Mouse (Mus musculus) stomach, postnatal 0 days (tissue): ENCODE results near the gene Chst12.

Source experiments
- CTCF ChIP-seq: IDR thresholded peaks from 2 replicates; pipeline ENCODE4 v1.5.1; 2016; ENCODE audit warnings: antibody characterized with exemption, low read depth, mild to moderate bottlenecking, moderate library complexity
- EP300 ChIP-seq: optimal IDR thresholded peaks from 2 replicates; pipeline ENCODE3; 2016; ENCODE audit warnings: antibody characterized with exemption

- TF ChIP-seq CTCF: no peak
- no peak for TF ChIP-seq EP300
Observed at GRCm38 (mm10) chr5:140501982-140502836, 3.1 kb upstream of the Chst12 start.
